Mouse (Mus musculus) ES-CJ7 (cell line): Measurements from ENCODE around the gene Itga7.
"Not testable (repeated sequence)": the region's sequence is repeated elsewhere in the genome, so short reads cannot be mapped to it uniquely, and the experiment has no call there.

ENCODE experiments used
- DNase-seq: peaks from one replicate; pipeline ENCODE4 v3.0.0; 2011; ENCODE audit warnings: low read depth, low spot score

Itga7 gene

GRCm38 (mm10) chr10:128980644-128981365 is 47.2 kb downstream of the Itga7 start:
- DNase-seq: peak; percentile 46

DNA sequence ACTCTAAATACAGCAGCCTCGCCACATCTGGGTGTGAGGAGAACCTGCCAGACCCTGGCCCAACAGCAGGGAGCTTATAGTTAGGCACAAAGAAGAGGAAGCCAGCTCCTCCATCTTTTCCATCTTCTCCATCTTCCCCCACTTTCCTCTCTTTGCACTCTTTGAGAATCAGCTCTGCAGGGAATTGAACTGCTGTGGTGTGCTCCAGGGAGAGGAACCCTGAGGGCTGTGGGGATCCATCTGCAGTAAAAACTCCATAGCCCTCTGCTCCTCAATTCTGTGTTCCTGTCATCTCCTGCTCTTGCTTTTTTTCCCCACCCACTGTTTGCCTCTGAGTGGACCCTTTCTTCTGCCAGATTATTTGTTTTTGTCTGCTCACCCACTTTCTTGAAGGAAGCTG is 55.5 kb downstream of the Itga7 start, which contains the start of gene Olfr9:
TSS of gene Olfr9 (plus strand) at position 301 of the 400 bp plus-strand sequence.
- DNase-seq: not testable (repeated sequence)

DNA sequence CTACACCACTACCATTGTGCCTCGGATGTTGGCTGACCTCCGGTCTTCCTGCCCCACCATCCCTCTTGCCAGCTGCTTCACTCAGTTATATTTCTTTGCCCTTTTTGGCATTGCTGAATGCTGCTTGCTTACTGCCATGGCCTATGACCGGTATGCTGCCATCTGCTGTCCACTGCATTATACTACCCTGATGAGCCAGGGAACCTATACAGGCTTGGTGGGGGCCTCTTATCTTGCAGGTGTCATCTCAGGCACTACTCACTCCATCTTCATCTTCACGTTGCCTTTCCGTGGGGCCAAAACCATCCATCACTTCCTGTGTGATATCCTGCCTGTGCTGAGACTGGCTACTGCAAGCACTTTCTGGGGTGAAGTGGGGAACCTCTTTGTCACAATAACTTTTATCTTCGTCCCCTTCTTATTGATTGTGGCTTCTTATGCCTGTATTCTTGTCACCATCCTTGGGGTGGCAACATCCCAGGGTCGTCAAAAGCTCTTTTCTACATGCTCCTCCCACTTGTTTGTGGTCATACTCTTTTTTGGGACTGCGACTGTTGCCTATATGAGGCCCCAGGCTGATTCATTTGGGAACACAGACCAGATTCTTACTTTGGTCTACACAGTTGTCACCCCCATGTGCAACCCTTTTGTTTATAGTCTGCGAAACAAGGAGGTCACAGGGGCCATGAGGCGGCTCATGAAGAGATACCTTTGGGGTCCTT is 56.7 kb downstream of the Itga7 start:
- DNase-seq: not testable (repeated sequence)

DNA sequence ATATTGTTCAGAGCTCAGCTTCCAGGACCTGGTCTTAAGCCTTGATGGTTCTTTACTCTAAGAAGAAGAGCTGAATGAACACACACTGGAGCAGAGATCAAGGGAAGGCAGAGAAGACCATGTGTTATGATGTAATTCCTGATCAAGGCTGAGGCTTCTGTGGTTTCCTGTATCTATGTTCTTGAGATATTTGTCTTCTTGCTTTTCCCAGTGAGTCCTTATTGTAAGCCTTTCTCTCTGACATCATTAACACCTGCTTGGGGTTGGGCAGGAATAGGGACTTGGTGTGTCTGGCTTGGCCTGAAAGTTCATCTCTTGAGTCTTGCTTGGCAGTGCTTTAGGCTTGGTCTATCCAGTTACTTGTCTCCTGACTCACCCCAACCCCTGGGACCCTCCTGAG is 57.4 kb downstream of the Itga7 start:
- no peak for DNase-seq

DNA sequence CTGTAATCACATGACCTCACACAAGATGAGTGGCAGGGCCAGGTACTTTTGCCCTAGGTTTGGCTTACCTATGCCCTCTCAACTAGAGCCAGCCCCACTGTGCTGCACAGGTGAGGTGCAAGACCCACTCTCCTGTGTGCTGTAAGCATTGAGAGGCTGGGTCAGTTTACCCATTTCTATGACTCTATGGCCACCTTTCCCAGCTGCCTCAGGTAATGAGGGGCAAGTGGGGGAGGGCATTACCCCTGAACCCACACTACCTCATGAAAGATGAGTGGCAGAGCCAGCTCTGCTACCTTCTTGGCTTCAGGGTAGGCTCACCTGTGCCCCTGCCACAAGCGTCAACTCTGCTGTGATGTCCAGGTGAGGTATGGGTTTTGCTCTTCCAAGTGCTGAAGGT is 62.2 kb downstream of the Itga7 start:
- DNase-seq: no peak

DNA sequence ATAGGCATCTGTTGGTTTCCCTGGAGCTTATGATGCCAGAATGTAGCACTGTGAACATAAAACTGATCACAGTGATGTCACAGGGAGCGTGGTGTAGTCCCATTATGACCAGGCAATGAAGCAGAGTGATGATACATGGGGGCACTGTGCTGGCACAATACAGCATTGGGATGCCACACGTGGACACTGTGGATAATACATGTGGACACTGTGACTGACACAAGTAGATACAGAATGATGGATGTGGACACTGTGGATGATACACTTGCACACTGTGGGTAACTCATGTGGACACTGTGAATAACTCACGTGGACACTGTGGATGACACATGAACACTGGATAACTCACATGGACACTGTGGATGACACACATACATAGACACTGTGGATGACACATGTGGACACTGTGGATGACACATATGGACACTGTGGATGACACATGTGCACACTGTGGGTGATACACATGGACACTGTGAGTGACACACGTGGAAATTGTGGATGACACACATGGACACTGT is 63.0 kb downstream of the Itga7 start:
- no peak for DNase-seq

DNA sequence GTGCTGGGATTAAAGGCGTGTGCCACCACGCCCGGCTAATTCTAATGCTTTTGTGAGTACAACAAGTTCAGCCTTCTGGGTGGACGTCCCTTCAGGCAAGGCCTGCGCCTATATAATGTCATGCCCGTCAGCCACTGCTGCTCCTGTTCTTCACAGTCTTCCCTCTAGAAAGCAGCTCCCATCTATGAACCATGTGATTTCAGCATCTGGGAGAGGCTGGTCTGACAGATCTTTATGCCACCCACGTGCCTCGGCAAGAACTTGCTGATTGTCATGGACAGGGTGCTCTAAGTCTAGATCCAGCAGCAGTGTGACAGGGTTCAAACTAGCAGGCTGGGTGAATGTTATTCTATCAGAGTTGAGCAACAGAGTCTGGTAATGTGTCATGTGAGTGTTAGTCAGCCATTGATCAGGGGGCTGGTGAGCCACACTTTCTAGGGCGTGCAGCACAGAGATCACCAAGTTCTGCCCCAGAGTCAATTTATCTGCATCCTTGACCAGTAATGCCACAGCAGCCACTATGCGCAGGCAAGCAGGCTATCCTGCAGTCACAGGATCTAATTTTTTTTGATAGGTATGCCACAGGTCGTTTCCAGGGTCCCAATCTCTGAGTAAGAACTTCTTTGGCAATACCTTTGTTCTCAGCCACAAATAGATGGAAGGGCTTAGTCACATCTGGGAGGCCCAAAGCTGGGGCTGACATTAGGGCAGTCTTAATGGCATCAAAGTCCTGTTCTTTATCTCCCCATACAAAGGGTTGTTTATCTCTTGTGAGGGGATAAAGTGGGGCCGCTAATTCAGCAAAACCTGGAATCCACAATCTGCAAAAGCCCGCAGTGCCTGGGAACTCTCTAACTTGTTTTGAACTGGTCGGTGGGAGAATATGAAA is 70.7 kb downstream of the Itga7 start:
- no peak for DNase-seq
